Mouse (Mus musculus): ENCODE measurements around the gene Vwa8. TPM values are rescaled to one million over a fixed set of nuclear protein-coding genes. Genes with fewer than 3 reads are reported as not detected.
A peak's percentile ranks its signal among the peaks of the same experiment; 100 is the strongest.

The Vwa8 gene
- total RNA-seq, 2 experiments from 2014 or later, result 12.2 to 19.9 TPM

DNA sequence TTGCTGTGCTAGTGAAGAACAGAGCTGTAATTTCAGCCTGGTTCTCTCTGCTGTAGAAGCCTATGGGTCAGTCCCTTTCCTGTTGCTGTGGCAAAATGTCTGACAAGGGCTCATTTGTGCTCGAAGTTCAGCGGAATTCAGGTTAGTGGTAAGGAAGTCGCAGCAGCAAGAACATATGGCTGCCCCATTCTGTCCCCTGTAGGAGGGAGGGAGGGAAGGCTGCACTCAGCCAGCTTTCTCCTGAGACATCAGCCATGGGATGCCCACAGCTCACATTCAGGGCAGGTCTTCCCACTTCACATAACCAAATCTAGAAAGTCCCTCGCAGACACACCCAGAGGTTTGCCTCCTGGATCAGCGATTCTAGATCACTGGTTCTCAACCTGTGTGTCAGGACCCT is 277.3 kb downstream of the Vwa8 start:
- ATAC-seq (replicated peaks; ENCODE audit: low FRiP score, low TSS enrichment, poor library complexity, severe bottlenecking), result no peak

DNA sequence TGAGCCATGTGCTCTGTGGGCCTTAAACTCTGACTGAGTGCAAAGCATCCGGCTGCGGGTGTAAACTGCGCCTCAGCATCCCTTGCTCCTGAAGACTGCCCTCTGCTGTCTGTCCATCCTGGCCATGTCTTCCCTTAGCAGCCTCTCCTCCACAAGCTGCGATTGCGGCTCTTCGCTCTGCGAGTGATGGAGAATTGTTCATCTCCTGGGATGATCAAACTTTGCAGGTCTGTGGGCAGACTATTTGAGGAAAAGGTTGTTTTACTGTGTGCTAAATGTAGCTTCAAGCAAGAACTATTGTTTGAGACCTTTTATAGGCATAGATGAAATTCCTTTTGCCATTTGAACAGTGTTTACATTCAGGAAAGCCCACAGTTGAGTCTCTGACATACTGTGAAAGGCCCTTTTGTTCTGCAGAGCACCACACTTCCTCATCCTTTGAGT is 286.1 kb downstream of the Vwa8 start:
- ATAC-seq (replicated peaks; ENCODE audit: low FRiP score, low TSS enrichment, poor library complexity, severe bottlenecking), result no peak

DNA sequence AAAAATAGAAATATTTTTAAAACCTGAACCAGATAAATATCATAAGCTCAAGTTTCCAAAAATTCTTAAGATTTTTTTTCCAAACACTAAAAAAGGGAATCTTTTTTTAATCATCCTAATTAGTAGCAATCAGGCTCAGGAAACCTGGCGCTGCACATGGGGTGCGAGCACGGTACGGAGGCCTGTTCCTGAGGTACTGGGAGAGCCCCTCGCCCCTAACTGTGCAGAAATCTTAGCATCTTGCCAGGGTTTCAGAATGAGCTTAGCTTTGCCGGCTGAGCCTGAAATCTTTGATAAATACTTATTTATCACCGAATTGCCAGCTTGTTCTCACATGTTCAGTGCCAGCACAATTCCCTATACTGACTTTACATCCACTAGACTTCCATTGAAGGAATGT is 286.6 kb downstream of the Vwa8 start:
- no peak for ATAC-seq (replicated peaks; ENCODE audit: low FRiP score, low TSS enrichment, poor library complexity, severe bottlenecking)

DNA sequence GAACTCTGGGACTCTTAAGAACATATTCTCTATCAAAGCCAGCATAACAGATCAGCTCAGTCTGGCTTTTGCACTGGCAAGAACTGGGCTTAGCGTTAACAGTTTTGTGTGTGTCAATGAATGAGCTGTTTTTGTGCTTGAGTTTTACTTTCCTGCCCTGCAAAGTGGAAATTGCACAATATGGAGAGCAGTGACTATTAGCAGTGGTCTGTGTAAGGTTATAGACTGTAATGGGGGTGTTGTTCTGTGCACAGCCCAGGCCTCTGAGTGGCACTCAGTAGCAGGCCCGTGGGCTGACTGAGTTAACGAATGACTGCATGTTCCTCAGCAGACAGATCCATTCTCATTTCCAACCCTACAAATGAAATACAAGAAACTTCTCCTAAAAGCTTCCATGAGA is 287.7 kb downstream of the Vwa8 start:
- no peak for ATAC-seq (replicated peaks; ENCODE audit: low FRiP score, low TSS enrichment, poor library complexity, severe bottlenecking)

DNA sequence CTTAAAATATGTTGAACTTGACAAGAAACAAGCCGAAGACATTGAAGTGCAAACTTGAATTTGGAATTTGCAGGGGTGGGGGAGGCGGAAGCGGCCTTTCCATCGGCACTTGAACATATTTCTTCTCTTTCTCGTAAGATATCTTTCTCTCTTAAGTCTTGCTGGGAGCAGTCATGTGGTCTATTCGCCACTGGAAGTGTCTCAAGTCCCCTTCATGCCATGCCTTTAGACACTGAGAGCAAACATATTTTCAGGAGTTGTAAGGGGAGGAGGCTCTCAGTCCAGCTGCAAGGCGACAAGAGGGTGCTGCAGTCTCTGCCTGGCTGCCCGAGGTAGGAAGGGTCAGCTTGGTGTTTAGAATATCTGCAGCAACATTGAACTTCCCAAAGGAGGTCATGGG is 288.2 kb downstream of the Vwa8 start:
- ATAC-seq (replicated peaks; ENCODE audit: low FRiP score, low TSS enrichment, poor library complexity, severe bottlenecking), result no peak

DNA sequence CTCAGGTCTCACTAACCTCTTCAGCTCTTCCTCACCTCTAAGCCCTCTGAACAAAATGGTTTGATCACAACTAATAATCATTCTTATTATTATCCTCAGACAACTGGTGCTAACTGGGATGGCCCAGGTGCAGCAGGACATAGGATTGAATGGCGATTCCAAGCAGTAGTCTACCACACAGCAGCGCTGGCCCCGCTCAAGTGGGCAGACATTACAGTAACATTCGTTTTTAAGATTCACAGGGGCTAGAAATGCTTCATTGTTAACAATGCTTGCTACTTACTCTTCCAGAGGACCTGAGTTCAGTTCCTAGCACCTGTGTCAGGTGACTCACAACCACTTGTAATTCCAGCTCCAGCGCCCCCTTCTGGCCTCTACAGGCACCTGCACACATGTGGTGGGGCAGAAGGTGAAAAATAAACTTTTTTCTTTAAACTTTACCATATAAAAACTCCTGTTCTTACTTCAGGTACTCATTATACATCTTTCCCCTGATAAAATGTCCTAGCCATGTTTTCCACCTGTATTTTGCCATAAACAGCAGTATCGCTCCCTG is 290.3 kb downstream of the Vwa8 start:
- no peak for ATAC-seq (replicated peaks; ENCODE audit: low FRiP score, low TSS enrichment, poor library complexity, severe bottlenecking)

DNA sequence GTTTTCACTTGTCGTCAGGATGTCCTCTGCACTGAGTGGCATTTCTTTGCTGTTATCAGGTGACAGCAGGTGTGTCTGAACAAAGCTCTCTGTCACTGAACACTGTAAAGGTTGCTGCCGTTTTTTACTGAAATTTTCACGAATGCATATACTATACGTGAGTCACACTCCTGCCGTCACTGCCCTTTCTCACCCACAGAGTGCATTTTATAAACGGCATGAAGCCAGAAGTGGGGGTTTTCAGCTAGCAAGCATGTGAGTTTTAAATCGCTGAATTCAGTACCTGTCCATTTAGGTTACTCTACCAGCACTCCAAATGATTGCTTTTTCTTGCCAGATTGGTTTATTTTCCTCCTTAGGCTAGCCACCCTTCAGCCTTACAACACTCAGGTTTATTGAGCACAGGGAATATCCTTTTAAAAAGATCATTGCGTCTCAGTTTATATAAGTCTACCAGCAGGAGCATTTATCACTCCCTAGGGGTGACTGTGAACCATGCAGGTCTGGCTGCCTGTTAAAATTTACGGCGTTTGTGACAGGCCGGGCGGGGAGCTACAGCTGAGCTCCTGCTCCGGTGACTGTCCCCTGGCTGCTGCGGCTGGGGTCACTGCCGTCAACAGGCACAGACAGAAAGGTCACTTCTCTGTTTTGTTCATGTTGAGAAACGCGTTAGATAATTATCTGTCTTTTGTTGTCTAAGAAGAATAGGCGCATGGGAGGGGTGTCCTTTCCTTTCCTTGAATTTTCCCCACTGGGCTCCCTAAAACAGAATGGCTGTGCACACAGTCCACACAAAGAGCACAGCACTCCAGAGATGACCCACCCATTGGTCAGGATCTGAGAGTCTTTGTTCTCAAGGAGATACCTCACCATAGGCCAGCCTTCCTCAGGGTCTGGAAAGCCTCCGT is 291.3 kb downstream of the Vwa8 start:
- peak; percentile 63; the same call in 1 of the 2 replicates for ATAC-seq (replicated peaks; ENCODE audit: low FRiP score, low TSS enrichment, poor library complexity, severe bottlenecking)

DNA sequence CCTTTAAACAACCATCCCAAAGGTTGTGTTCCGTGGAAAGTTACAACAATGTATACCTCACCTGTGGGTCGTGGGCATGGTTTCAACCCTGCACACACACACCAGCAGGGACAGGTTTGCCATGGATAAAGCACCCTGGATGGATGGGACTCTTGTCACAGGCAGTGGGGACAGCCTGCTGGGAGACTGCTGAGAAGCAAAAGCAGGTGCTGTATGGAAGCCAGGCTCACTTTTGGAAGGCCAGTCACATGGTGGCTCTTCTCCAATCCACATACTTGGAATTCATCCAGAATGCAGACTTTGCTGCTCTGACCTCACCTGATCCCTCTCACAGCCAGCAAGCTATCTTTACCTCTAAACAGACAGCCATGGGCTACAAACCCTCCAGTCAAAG is 292.0 kb downstream of the Vwa8 start:
- no peak for ATAC-seq (replicated peaks; ENCODE audit: low FRiP score, low TSS enrichment, poor library complexity, severe bottlenecking)

DNA sequence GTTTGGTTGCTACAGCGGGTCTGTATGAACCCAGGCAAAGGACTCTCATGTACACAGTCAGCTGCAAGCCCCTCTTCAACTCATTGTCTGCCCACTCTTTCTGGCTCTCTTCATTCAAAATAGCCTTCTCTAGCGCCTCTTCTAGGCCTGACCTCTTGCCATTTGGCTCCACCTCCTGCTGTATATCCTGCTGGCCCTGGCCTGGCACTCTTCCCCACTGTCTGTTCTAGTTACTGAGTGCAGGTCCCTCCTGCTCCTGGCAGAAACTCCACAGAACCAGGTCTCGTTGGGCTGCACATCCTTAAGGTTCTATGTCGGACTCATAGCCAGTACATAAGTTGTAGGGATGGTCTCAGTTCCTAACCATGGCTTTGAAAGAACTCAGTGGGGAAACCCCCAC is 293.5 kb downstream of the Vwa8 start:
- ATAC-seq (replicated peaks; ENCODE audit: low FRiP score, low TSS enrichment, poor library complexity, severe bottlenecking), result no peak

DNA sequence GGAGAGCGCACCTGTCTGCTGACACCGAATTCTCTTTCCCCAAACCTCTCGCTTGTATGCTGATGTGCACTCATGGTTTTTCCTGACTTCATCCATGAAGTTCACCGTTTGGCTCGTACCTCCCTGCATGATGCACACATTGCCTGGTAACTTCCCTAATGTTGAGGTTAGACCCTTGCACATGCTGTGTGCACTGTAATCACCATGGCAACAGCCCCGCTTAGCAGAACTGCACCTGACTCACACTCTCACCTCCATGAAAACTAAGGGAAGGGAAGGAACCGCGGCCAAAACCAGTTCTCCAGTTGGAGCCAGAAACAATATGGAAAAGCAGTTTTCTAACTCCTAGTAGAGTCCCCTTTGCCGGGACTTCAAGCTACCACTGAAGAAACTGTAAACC is 294.8 kb downstream of the Vwa8 start:
- no peak for ATAC-seq (replicated peaks; ENCODE audit: low FRiP score, low TSS enrichment, poor library complexity, severe bottlenecking)

DNA sequence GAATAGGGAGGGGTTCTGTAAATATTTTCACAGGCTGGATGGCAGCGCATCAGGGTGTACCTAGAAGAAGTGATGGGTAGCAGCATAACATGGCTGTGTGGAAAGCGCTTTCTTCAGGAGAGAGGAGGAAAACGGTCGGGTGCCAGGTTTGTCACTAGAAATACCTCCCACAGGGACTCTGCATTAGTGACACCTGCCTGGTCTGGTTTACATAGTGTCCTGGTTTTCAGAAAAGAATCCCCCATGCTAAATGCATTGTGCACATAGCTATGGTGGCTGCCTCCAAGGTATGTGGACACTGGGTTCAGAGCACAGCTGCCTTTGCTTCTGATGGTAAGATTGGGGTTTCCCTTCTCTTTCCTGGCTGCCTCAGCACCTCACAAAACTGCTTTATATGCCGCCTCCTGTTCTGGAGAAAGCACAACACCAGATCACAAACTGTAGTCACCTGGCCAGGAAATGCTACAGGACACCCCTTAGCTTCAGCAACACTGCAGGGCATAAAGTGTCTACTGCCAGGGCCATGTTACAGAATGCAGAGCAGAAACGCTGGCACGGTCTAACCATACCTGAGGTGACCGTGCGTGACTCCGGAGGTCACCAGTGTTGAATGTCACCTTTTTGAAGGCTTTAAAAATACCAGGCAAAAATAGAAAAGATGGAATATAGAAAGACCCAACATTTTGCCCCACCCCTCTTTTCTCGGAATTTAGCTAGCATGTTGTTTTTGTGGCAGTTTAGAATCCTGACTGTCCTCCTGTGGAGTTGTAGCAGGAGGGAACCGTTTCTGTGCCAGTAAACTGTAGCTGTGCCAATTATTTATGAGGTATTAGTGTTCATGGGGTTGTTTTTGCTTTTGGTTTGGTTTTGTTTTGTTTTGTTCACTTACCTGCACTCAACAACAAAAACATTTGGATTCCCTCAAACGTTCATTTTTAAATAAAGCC is 295.7 kb downstream of the Vwa8 start:
- ATAC-seq (replicated peaks; ENCODE audit: low FRiP score, low TSS enrichment, poor library complexity, severe bottlenecking), result no peak

DNA sequence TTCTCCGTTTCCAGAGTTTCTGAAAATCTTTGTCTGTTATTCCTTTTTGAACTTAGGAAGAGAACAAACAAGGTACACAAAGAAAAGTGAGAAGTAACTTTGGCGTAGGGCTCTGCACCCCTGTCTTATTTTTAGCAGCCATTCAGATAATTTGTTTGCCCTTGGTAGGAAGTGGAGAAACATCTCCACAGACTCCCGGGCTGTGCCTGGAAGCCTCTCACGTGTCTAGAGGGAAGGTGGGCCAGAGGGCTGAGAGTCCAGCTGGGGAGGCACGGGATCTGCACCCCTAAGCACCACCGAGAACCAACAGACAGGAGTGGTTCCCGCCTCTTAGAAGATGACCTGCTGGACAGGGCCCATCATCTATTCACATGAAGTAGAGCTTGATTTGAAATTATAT is 302.9 kb downstream of the Vwa8 start:
- ATAC-seq (replicated peaks; ENCODE audit: low FRiP score, low TSS enrichment, poor library complexity, severe bottlenecking), result no peak

DNA sequence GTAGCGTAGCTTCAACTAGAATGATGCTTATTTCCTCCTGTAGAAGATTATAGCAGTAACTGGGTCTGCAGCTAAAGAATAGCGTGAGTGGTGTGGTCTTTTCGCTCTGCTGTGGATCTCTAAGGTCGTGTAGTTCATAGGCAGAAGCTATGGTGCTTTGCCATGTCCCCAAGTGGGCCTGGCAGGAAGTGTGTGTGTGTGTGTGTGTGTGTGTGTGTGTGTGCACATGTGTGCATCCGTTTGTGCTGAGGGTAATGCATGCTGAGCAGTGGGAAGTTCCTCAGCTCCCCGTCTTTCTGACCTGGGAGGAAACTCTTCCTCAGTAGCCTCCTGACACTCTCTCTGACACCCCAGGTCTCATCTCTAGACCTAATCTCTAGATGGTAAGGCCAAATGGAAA is 305.0 kb downstream of the Vwa8 start:
- no peak for ATAC-seq (replicated peaks; ENCODE audit: low FRiP score, low TSS enrichment, poor library complexity, severe bottlenecking)

DNA sequence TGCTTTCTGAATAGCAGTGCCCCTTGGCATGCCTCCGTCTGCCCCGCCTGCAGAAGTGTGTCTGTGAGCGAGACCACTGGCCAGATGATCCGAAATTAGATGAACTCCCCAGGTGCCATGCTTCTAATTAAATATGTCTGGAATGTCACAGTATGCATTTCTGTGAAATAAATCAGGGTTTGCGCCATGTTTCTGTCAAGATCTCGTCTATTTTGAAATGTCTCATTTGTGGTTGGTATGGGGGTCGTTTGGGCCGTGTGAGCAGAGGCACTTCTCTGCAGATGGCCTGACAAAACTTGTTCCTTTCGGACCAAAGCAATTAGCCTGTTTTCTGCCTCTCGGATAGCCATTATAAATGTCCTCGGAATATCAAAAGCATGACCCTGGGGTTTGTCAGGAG is 306.1 kb downstream of the Vwa8 start:
- ATAC-seq (replicated peaks; ENCODE audit: low FRiP score, low TSS enrichment, poor library complexity, severe bottlenecking), result no peak

DNA sequence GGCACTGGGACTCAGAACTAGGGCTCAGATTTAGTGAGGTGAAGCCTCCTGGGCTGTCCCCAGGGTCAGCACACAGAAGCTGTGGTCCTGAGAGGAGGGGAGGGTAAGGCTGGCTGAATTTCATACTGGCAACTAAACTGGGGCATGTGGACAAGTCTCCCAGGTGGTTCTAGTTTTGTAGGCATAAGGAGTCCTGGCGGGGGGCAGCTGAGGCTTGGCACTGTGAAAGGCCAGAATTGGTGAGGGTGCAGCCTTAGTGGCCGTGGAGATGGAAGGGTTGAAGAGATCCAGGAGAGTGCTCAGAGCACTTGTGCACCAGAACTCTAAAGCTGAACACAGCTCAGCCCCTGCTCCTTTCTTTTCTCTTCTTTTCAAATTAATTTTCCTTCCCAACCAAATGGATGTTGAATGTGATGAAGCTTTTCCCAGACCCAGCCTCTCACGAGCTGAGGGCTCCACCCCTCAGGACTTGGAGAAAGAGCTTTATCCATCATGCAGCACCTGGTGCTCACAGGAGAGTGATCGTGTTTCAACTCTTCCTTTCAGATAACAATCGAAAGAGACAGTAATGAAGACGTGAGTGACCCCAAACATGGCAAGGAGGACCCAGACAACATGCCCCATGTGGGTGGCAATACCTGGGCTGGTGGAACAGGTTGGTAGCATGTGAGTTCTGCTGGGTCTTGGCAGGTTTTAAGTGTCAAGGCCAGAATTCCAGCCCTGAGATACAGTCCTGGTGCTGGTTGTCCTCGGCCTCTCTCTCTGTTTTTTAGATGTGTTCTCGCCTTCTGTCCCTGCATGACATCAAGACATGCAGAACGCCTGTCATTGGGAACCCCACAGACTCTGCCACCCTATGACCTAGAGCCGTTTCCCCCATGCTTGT is 307.9 kb downstream of the Vwa8 start:
- no peak for ATAC-seq (replicated peaks; ENCODE audit: low FRiP score, low TSS enrichment, poor library complexity, severe bottlenecking)

DNA sequence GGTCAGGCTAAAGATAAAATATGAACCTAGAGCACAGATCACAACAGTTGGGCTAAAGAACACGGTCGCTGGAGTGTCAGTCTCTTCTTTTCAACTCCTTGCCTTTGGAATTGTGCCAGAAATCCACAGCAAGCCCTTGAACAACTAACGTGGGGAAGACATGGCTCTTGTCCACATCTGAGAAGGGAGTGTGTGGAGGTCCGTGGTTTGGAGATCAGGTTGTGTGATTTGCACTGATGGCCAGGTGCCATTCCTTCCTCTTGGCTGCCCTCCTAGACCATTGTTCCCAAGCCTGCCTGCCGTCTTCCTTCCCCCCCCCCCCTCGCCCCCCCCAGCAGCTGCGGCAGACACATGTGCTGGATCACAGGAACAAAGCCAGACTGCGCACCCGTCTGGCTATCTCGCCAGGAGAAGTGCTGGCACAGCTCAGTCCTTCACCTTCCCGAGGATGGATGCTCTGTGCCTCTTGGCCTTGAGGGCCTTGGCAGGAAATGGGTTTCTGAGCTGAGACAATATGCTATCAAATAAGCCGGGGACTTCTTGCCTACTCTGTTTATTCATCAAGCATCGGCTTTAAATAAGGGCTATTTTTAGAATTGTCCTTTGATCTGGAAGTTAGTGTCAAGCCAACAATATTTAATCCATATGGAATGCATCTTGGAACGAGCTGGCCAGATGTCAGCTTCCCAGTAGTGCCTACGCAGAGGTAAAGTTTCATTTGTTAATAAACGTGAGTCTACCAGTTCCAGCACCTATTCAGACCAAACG is 308.8 kb downstream of the Vwa8 start:
- ATAC-seq (replicated peaks; ENCODE audit: low FRiP score, low TSS enrichment, poor library complexity, severe bottlenecking), result no peak

DNA sequence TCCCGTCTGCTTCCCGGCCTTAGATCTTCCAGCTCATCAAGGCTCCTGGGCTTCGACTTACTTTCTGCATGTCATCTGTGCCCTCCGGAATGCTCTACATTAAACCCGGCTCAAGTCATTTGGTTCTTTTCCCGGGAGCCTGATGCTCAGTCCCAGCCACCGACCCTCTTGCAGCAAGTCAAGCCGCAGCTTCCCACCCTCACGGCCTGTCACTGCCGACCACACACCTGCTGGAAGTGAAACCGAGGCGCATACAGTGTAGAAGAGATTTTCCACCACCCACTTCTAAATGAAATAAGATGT is 309.3 kb downstream of the Vwa8 start:
- no peak for ATAC-seq (replicated peaks; ENCODE audit: low FRiP score, low TSS enrichment, poor library complexity, severe bottlenecking)

DNA sequence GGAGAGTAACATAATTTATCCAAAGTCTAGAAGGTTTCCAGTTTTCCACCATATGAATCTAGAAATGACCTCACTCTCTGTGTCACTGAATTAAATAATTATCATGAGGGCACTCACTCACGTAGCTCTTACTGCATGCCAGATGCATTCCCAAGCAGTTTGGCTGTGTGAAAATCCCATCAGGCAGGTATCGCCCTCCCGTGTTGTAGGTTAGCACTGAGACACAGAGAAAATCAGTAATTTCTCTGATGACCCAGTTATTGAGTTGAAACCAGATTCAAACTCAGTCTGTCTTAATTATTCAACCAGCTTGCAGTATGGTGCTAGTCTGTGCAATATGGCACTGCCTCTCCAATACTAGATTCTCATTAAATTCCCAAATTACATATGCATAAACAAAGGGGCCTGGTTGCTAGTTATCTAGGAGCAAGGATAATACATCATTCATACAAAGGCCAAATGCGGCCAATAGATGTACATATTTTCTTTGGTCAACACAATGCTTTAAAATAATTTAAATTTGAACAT is 309.9 kb downstream of the Vwa8 start:
- ATAC-seq (replicated peaks; ENCODE audit: low FRiP score, low TSS enrichment, poor library complexity, severe bottlenecking), result no peak

Data from megakaryocyte-erythroid progenitor cell, adult 5-6 weeks (primary cell).